Mouse (Mus musculus) ZHBTc4 (cell line): Measurements from ENCODE around the gene Fchsd2.

ENCODE experiments used
- DNase-seq: peaks from one replicate; pipeline ENCODE4 v3.0.0-alpha.2; 2011; ENCODE audit warnings: low read depth, low spot score

Gene Fchsd2

GRCm38 (mm10) chr7:101072123-101072740 is 20.4 kb upstream of the Fchsd2 start:
- DNase-seq = no peak

DNA sequence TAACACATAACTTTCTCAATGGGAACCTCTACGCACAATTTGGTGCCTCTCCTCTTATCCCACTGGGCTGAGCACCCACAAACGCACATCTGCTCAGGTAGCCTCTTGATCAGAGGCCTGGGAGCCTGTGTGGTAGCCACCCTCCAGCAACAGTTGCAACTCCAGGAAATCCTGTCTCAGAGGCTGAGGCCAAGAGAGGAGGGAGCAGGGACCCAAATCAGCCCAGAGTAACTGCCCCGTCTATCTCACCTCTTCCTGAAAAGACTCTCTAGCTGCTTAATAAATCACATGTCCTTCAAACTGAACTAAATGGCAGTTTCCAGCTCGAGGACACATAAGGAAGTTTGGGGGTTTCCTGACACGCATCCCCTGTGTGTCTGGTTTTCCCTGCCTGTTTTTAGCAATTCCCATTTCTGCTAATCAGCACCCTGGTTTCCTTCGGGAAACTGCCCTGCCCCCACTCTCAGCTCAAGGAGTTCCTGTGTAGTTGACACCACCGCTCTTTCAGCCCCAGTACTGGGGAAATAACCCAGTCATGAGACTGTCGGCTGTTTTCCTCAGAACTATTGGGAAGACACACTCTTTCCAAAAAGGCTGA is 18.4 kb upstream of the Fchsd2 start:
- no peak for DNase-seq

GRCm38 (mm10) chr7:101083562-101084166 is 9.0 kb upstream of the Fchsd2 start:
- DNase-seq = no peak

- DNase-seq = no peak
These were observed 7.7 kb upstream of the Fchsd2 start for GRCm38 (mm10) chr7:101084816-101085456.

DNA sequence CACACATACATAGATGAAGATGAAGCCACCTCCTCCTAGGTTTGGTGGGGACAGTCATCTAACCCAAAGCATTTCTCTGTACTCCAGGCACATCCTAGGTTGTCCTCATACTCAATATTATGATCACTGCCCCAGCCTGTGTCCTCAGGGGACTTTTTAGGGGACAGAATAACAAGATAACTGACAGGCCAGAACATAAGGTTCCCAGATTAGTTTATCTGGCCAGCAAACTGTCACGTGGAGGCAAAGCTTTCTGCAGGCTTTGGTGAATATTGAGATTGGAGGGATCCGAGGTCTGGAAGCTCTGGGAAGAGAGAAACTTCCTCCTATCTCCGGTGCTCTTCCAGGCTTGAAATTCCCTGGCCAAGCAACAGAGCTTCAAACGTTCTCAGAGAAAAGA is 6.9 kb upstream of the Fchsd2 start:
- no peak for DNase-seq

DNA sequence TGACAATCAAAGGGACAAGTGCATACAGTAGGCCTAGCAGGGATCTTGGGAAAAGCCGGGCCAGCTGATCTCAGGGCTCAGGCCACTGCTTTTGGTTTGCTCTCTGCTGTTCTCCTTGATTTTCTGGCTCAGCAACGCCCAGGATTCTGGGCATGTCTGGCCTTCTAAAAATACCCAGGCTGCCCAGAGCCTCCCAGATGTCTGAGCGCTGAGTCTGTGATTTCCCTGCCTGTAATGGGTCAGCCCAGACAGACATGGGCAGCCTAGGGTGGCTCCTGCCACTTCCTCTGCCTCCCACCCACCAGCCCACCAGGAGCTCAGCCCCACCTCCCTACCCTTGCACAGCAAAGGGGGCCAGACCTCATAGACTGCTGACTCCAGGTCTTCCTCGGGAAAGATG is 4.0 kb upstream of the Fchsd2 start:
- no peak for DNase-seq

- no peak for DNase-seq
These were observed 3.4 kb upstream of the Fchsd2 start for GRCm38 (mm10) chr7:101089242-101089641.

DNA sequence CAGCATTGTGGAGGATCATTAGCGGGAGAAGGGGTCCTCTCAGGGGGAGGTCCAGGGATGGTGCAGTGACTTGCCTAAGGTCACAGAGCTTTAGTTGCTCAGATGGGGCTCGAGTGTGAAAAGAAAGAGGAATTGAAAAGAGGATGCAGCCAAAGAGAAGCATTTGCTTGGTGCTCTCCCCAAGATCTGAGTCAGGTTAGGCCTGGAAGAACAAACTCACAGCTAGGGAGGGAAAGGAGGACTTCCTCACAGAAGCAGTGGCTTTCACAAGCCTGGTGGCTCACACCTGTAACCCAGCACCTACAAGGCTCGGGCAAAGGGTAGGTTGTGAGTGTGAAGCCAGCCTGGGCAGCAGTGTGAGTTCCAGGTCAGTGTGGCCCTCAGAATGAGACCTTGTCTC is 568 bp downstream of the Fchsd2 start:
- DNase-seq = no peak

DNA sequence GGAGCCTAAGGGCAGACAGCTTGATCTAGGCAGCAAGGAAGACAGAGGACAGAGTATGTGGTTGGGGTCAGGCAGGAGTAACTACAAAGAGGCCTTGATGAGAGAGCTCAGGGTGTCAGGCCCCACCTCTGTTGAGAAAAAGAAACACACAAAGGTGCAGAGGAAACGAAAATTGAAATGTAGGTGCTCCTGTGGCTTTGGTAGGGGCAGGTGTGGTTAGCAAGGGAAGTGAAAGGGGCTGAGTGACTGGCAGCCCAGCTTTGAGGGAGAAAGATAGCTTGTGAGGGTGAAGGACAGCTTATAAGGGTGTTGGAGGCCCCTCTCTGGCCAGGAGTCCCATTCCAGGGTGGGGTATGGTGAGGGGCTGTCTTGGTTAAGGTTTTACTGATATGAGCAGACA is 2.1 kb downstream of the Fchsd2 start:
- no peak for DNase-seq

DNA sequence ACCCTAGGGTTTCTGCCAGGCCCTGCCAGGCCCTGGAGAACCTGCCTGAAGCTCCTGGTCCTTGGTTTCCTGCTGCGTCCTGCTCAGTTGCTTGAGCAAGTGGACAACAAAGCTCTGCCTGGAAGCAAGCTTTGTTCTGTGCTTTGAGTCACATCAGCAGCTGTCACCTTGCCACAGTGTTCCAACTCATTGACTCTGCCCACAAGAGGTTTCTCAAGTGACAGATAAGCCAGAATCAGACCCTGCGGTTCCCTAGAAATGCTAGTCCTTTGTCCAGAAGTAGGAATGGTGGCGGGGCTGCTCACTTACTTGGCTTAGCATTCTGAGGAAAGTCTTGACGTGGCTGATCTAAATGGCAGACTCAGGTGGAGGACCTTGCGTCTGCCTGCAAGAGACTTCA is 2.9 kb downstream of the Fchsd2 start:
- no peak for DNase-seq

GRCm38 (mm10) chr7:101096576-101096975 is 3.9 kb downstream of the Fchsd2 start:
- DNase-seq = no peak

DNA sequence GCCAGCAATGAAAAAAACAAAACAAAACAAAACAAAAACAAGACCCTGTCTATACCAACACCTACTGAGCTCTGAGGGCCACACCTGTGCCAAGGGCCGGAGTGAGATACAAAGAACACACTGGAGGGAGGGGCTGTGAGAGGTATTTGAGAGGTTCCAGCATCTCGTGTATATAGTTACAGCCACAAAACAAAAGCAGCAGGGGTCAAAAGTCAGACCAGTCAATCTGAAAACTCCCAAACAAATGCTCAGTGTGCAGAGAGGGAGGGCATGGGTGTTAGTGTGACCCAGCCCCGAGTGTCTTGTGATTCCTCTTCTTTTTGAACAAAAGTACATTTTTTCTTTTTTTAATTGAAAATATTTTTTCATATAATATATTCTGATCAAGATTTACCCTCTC is 4.4 kb downstream of the Fchsd2 start:
- DNase-seq = peak; percentile 71

DNA sequence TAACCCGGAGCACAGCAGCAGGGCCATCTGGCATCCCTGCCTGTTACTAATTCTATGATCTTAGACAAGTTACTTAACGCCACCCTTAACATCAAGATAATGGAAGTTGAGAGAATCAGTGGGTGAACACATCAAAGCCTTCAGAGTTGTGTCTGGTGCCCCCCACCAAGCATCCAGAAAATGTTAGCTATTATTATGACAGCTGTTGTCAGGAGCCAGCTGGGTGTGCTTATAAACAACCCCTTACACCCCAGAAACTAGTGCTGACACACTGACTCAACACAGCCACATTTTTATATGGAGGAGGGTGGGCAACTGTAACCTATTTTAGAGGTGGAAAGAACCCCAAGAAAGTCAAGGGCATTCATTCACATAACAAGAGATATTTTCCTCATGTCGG is 7.3 kb downstream of the Fchsd2 start:
- no peak for DNase-seq

DNA sequence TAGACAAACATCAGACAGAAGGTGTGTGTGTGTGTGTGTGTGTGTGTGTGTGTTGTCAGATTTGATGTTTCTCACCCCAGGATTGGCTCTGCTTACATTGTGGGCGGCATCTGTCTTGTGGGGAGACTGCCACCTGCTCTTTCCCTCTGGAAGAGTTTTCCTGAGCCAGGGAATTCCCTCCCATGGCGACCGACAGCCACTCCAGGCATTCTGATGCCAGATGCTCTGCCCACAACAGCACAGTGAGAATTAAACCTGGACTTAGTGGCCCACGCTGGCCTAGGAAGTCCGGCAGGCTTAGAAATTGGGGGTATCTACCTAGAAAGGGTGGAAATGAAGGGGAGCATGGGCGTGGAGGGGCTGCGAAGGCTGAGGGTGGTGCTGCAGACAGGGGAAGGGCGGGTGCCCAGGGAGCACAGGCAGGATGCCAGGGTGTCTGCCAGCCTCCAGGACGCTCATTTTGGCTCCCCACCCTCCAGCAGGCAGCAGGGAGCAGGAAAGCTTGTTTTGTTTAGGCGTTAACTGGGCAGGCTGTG is 8.6 kb downstream of the Fchsd2 start:
- no peak for DNase-seq

GRCm38 (mm10) chr7:101106666-101107065 is 14.0 kb downstream of the Fchsd2 start:
- no peak for DNase-seq

DNA sequence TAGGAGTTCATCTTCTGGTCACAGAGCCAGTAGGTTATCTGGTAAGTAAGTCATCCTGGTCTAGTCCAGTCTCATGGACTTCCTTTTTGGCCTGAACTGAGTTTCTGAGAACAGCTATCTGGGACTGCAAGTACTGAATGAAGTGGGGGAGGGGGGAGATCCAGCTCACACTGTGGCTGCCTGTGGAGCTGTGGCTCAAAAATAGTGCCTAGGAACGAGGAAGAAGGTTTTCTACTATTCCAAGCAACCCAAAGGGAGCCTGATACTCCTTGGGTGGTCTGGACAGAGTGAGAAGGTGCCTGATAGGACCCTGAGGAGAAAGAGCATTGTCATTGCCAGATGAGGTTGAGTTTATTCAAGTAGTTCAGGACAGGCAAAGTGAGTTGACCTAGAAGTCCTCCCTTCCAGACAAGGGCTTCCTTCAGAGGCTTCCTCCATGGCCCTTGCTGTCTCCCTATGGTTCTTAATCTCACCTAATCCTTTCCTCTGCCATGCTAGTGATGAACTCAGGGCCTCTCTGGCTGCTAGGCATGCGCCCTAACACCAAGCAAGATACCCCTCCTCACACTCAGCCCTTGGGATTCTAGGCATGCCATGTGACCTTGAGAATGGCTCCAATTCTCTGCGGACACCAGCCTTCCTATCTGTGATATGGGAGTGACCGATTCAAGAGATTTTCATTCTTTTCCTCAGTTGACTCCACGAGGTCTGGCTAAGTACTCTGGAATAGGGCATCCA is 14.6 kb downstream of the Fchsd2 start:
- peak; percentile 26 for DNase-seq

- DNase-seq = peak; percentile 98
These were observed 15.4 kb downstream of the Fchsd2 start for GRCm38 (mm10) chr7:101107968-101108652.

- DNase-seq = peak; percentile 87
These were observed 16.0 kb downstream of the Fchsd2 start for GRCm38 (mm10) chr7:101108653-101109005.

DNA sequence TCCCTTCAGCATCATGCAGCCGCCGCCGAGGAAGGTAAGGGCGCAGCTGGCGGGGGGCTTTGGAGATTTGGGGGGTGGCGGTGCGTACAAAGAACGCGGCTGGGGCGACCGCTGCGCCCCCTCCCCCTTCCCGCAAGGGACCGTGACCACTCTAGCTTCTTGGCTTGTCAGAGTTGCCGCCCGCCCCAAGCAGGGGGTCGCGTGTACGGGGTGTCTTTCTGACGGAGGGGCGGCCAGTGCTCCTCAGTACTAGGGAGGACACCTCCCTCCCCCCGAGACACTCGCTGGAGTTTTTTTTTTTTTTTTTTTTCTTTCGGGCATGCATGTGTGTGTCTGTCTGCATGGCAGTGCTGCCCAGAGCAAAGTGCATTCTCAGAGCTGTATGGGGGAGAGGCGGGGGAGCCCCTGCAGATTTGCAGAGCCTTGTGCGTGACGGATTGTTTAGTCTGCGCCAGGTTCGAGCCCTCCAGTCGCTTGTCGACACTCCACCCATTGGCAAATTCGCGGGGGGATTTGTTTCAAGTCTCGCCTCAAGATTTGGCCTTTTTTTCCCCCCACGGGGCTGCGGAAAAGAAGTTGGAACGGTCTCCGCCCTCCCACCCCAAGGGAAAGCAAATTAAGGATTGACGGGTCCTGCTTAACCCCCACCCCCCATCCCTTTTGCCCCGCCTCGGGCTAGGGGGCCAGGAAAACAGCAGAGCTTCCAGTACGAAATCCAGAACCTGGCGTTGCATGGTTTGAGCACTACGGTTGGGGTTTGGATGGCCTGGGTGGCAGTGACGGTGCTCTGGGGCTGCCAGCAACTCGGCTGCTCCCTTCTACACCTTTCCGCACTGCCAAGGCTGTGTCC is 16.6 kb downstream of the Fchsd2 start:
- DNase-seq = peak; percentile 55

DNA sequence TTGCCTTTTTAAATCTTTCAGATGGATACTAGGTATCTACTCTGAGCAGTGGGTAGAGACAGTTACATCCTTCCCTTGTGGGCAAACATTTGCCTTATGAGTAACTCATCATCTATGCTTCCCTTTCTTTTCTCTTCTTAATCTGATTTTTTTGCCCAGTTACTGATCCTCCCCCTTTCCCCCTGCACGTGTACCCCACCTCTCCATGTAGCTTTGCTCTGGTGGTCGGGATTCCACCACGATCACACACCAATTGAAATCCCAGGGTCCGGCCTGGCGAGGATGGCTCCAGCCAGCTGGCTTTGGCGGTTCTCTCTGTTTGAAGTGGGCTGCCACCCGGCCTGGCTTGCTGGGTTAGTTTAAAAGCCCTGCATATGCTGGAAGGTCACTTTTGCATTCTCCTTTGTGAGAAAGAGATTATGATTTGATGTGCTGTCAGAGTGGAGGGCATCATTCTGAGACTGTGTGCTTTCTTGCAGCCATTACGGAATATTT is 17.2 kb downstream of the Fchsd2 start:
- no peak for DNase-seq
